Mouse (Mus musculus) CD4-positive helper T cell, adult 2 months (primary cell): Measurements from ENCODE around the gene Pcna.
"Not testable (repeated sequence)": the region's sequence is repeated elsewhere in the genome, so short reads cannot be mapped to it uniquely, and the experiment has no call there.

ENCODE experiments used
- DNase-seq: peaks from one replicate; pipeline ENCODE4 v3.0.0-alpha.2; 2012; ENCODE audit warnings: low read depth, missing footprints, low spot score

The Pcna gene

GRCm38 (mm10) chr2:132276249-132276648 is 23.1 kb upstream of the Pcna start:
- no peak for DNase-seq

- DNase-seq: no peak
These were observed 22.4 kb upstream of the Pcna start for GRCm38 (mm10) chr2:132275527-132275926.

- DNase-seq: no peak
These were observed 19.7 kb upstream of the Pcna start for GRCm38 (mm10) chr2:132272694-132273389.

GRCm38 (mm10) chr2:132270331-132270951 is 17.3 kb upstream of the Pcna start:
- DNase-seq: no peak

GRCm38 (mm10) chr2:132269217-132269616 is 16.1 kb upstream of the Pcna start:
- no peak for DNase-seq

- no peak for DNase-seq
These were observed 13.0 kb upstream of the Pcna start for GRCm38 (mm10) chr2:132266086-132266485.

GRCm38 (mm10) chr2:132265196-132265595 is 12.1 kb upstream of the Pcna start:
- no peak for DNase-seq

- DNase-seq: no peak
These were observed 11.2 kb upstream of the Pcna start for GRCm38 (mm10) chr2:132264266-132264710.

- DNase-seq: peak; percentile 80
These were observed 10.5 kb upstream of the Pcna start for GRCm38 (mm10) chr2:132263421-132264265.

- DNase-seq: peak; percentile 99
These were observed 9.8 kb upstream of the Pcna start, which contains the start of gene Cds2 for GRCm38 (mm10) chr2:132262879-132263398. TSS of gene Cds2 (plus strand) at chr2:132263148.

GRCm38 (mm10) chr2:132262175-132262574 is 9.1 kb upstream of the Pcna start:
- peak; percentile 59 for DNase-seq

- DNase-seq: no peak
These were observed 7.5 kb upstream of the Pcna start for GRCm38 (mm10) chr2:132260601-132261000.

- DNase-seq: no peak
These were observed 4.4 kb upstream of the Pcna start for GRCm38 (mm10) chr2:132257350-132258068.

- DNase-seq: no peak
These were observed 489 bp upstream of the Pcna start for GRCm38 (mm10) chr2:132253603-132254002.

GRCm38 (mm10) chr2:132251911-132252310 is 1.2 kb downstream of the Pcna start:
- DNase-seq: no peak

GRCm38 (mm10) chr2:132247539-132248313 is 5.4 kb downstream of the Pcna start, which contains the start of gene Tmem230:
TSS of gene Tmem230 (minus strand) at chr2:132247807.
- DNase-seq: peak; percentile 98

GRCm38 (mm10) chr2:132243370-132243769 is 9.7 kb downstream of the Pcna start:
- no peak for DNase-seq

- not testable (repeated sequence) for DNase-seq
These were observed 12.7 kb downstream of the Pcna start for GRCm38 (mm10) chr2:132240457-132240856.

GRCm38 (mm10) chr2:132239434-132239833 is 13.7 kb downstream of the Pcna start:
- not testable (repeated sequence) for DNase-seq

- no peak for DNase-seq
These were observed 17.1 kb downstream of the Pcna start for GRCm38 (mm10) chr2:132235975-132236374.
